Mouse (Mus musculus): ENCODE measurements at regions not wholly inside any gene's neighbourhood (a gene's known extent, or its start where the extent isn't known, plus 50 kb on each side); places are given as distances from the start of the nearest gene placed in this dataset.

GRCm38 (mm10) chr12:56064183-56064582 is 228.1 kb downstream of the Brms1l start:
- TF ChIP-seq CTCF (IDR thresholded peaks at IDR 0.05; ENCODE audit: low read depth) = no peak
- no peak for TF ChIP-seq EP300 (optimal IDR thresholded peaks at IDR 0.05)

Measured in stomach, postnatal 0 days (tissue).